Mouse (Mus musculus) C2C12 (cell line): Measurements from ENCODE around the gene Tex2.

ENCODE experiments used
- CEBPB ChIP-seq: IDR thresholded peaks from one replicate; pipeline ENCODE4 v1.6.1; 2011; ENCODE audit warnings: low read depth, mild to moderate bottlenecking, control low read depth, moderate library complexity
- CTCF ChIP-seq: IDR thresholded peaks from one replicate; pipeline ENCODE4 v1.5.1; 2011; ENCODE audit not compliant: control insufficient read depth, insufficient read depth, insufficient read length
- MYOD1 ChIP-seq: IDR thresholded peaks from one replicate; pipeline ENCODE4 v1.6.1; 2011; ENCODE audit warnings: low read depth; ENCODE audit not compliant: control insufficient read depth, insufficient read length
- MYOG ChIP-seq: IDR thresholded peaks from one replicate; pipeline ENCODE4 v1.6.1; 2011; ENCODE audit not compliant: control insufficient read depth, insufficient read length; ENCODE audit errors: extremely low read depth

- TF ChIP-seq CTCF: no peak
- TF ChIP-seq MYOD1: no peak
- TF ChIP-seq MYOG: no peak
- no peak for TF ChIP-seq CEBPB
These were observed 33.3 kb downstream of the Tex2 start for GRCm38 (mm10) chr11:106579957-106580356.
